ENCODE assay signal across 8 mouse cellular contexts in genomic region chr5:108659698-108660631, GRCm38 (mm10). TPM values are rescaled to one million over a fixed set of nuclear protein-coding genes. Genes with fewer than 3 reads are reported as not detected.
A peak's percentile ranks its signal among the peaks of the same experiment; 100 is the strongest.
DNase-seq lines count a peak whose midpoint lies in the region; ATAC-seq and TF ChIP-seq lines count a peak whose summit lies in the region.

TSS of gene Idua (plus strand) at chr5:108660331.

- H3K4me2 ChIP-seq in heart, postnatal 0 days (ENCODE audit: low read depth, low read length) = peak within 1 kb of the TSS; percentile 91
- peak within 1 kb of the TSS; percentile 90 for H3K4me2 ChIP-seq in limb, embryonic 12.5 days
- peak within 1 kb of the TSS; percentile 81 for H3K4me2 ChIP-seq in neural tube, embryonic 12.5 days (replicated peaks)

- 0 out of 2 replicates have a peak, but pooled peaks cover 5% of the 10 kb centered on the region for H3K27me3 ChIP-seq in heart, postnatal 0 days (ENCODE audit: control insufficient read depth, insufficient read depth, low read length)
- H3K27me3 ChIP-seq in limb, embryonic 12.5 days = peaks cover 5% of the 10 kb centered on the region; the same call in 1 of the 2 replicates
- no peaks in the 10 kb centered on the region for H3K27me3 ChIP-seq in neural tube, embryonic 12.5 days (replicated peaks)

- H3K27ac ChIP-seq in heart, postnatal 0 days (ENCODE audit: low read depth) = peak within 1 kb of the TSS; percentile 10
- H3K27ac ChIP-seq in limb, embryonic 12.5 days = peak within 1 kb of the TSS; percentile 23; the same call in 1 of the 2 replicates
- H3K27ac ChIP-seq in neural tube, embryonic 12.5 days = no peak within 1 kb of the TSS

- TF ChIP-seq EP300 in heart, postnatal 0 days (IDR thresholded peaks at IDR 0.05; ENCODE audit: low read depth) = no peak

- peak within 1 kb of the TSS; percentile 84 for H3K9ac ChIP-seq in heart, postnatal 0 days (replicated peaks; ENCODE audit: low read depth, low read length)
- peak within 1 kb of the TSS; percentile 88 for H3K9ac ChIP-seq in limb, embryonic 12.5 days (replicated peaks)
- H3K9ac ChIP-seq in neural tube, embryonic 12.5 days = peak within 1 kb of the TSS; percentile 82

- H3K4me1 ChIP-seq in heart, postnatal 0 days (ENCODE audit: control insufficient read depth, insufficient read depth) = peaks cover 6% of the 10 kb centered on the region; the same call in 1 of the 2 replicates
- H3K4me1 ChIP-seq in limb, embryonic 12.5 days (replicated peaks) = peaks cover 19% of the 10 kb centered on the region
- H3K4me1 ChIP-seq in neural tube, embryonic 12.5 days = peaks cover 19% of the 10 kb centered on the region

- no peak for DNase-seq in frontal cortex, postnatal 36 days (ENCODE audit: low spot score in 2 of 2)
- no peak for DNase-seq in urinary bladder, adult 2 months (ENCODE audit: low spot score)
- no peak for DNase-seq in urinary bladder, postnatal 4 days (ENCODE audit: low spot score in 2 of 2)
- DNase-seq in heart, postnatal 0 days (ENCODE audit: low spot score) = no peak
- no peak for DNase-seq in embryo, embryonic 11 days

- no peaks in the 10 kb centered on the region for H3K9me3 ChIP-seq in heart, postnatal 0 days (replicated peaks; ENCODE audit: control insufficient read depth, low read length)
- no peaks in the 10 kb centered on the region for H3K9me3 ChIP-seq in limb, embryonic 12.5 days
- no peaks in the 10 kb centered on the region for H3K9me3 ChIP-seq in neural tube, embryonic 12.5 days

- 10% methylated on average over 24 of the region's 24 CpGs for whole genome bisulfite sequencing in heart, postnatal 0 days
- WGBS in limb, embryonic 12.5 days = 9% methylated on average over 24 of the region's 24 CpGs
- 12% methylated on average over 24 of the region's 24 CpGs for WGBS in neural tube, embryonic 12.5 days

- ATAC-seq in frontal cortex, adult (ENCODE audit: low TSS enrichment) = peak; percentile 13
- peak; percentile 39 for ATAC-seq in heart, postnatal 0 days (ENCODE audit: insufficient read depth, low read depth)
- peak; percentile 21 for ATAC-seq in limb, embryonic 12.5 days (ENCODE audit: insufficient number of reproducible peaks, insufficient read depth, low FRiP score, low TSS enrichment, low read depth)
- peak; percentile 56 for ATAC-seq in neural tube, embryonic 12.5 days (ENCODE audit: low FRiP score, low read depth)

- H3K36me3 ChIP-seq in heart, postnatal 0 days (replicated peaks; ENCODE audit: control insufficient read depth, insufficient read depth, low read length) = peaks cover 29% of the 10 kb centered on the region
- peaks cover 29% of the 10 kb centered on the region for H3K36me3 ChIP-seq in limb, embryonic 12.5 days
- H3K36me3 ChIP-seq in neural tube, embryonic 12.5 days = peaks cover 27% of the 10 kb centered on the region

- peak within 1 kb of the TSS; percentile 84 for H3K4me3 ChIP-seq in heart, postnatal 0 days (ENCODE audit: low read depth, low read length)
- peak within 1 kb of the TSS; percentile 83 for H3K4me3 ChIP-seq in limb, embryonic 12.5 days (replicated peaks)
- peak within 1 kb of the TSS; percentile 84 for H3K4me3 ChIP-seq in neural tube, embryonic 12.5 days

- TF ChIP-seq CTCF in heart, postnatal 0 days (IDR thresholded peaks at IDR 0.05; ENCODE audit: low read depth) = no peak

RNA-seq across cellular contexts. Expression of gene Idua, which starts in this region (rescaled TPM):
- 24.1 and 27.1 TPM in 2 replicates for polyA plus RNA-seq in urinary bladder, adult 2 months (2012; rRNA removed)
- 8.9 and 25.6 TPM in 2 replicates for total RNA-seq in heart, postnatal 0 days (2014; rRNA removed; ENCODE audit: low replicate concordance)
- 9.0 and 9.6 TPM in 2 replicates for polyA plus RNA-seq in heart, postnatal 0 days (2015; fragmentation: Nextera tagmentation; extraction: Ambion mirVana)
- 13.1 and 13.6 TPM in 2 replicates for polyA plus RNA-seq in limb, embryonic 12.5 days (2016; fragmentation: Nextera tagmentation; extraction: Ambion mirVana)
- 8.0 and 8.2 TPM in 2 replicates for polyA plus RNA-seq in neural tube, embryonic 12.5 days (2016; fragmentation: Nextera tagmentation; extraction: Ambion mirVana)
